Mouse (Mus musculus) heart, adult 2 months (tissue): Measurements from ENCODE around the gene Il17ra. TPM values are rescaled to one million over a fixed set of nuclear protein-coding genes. Genes with fewer than 3 reads are reported as not detected.

ENCODE experiments used
- DNase-seq, 2 experiments: peaks; one replicate each; pipeline ENCODE4 v3.0.0; 2021
- H3K27ac ChIP-seq: fragments of 200-600 bp; 2 replicates; pipeline ENCODE4 v1.8.1; 2022
- H3K27me3 ChIP-seq: fragments of 200-500 bp; 2 replicates; pipeline ENCODE4 v1.6.1; 2012; ENCODE audit warnings: mild to moderate bottlenecking, low read length, inconsistent platforms, mixed read lengths; ENCODE audit not compliant: control insufficient read depth, insufficient read depth
- H3K36me3 ChIP-seq: fragments of 200-500 bp; 2 replicates; pipeline ENCODE4 v1.6.1; 2012; ENCODE audit warnings: low read length, inconsistent platforms; ENCODE audit not compliant: control insufficient read depth, insufficient read depth
- H3K4me1 ChIP-seq: fragments of 200-500 bp; 2 replicates; pipeline ENCODE4 v1.6.1; 2011; ENCODE audit warnings: low read length; ENCODE audit not compliant: control insufficient read depth, insufficient read depth
- H3K4me3 ChIP-seq: fragments of 200-600 bp; 2 replicates; pipeline ENCODE4 v1.8.1; 2022
- H3K79me2 ChIP-seq: fragments of 200-500 bp; replicated peaks from 2 replicates; pipeline ENCODE4 v1.6.1; 2012; ENCODE audit warnings: mild to moderate bottlenecking, inconsistent platforms, low read length, moderate library complexity, mixed read lengths; ENCODE audit not compliant: control insufficient read depth, insufficient read depth
- H3K9ac ChIP-seq: fragments of 200-500 bp; 2 replicates; pipeline ENCODE4 v1.6.1; 2012; ENCODE audit warnings: low read depth, mild to moderate bottlenecking, control low read depth, inconsistent platforms, low read length, mixed read lengths
- CTCF ChIP-seq: fragments of 200-600 bp; IDR thresholded peaks from 2 replicates; pipeline ENCODE4 v1.8.1; 2022; ENCODE audit warnings: antibody characterized with exemption, mild to moderate bottlenecking, moderate library complexity
- EP300 ChIP-seq: fragments of 200-500 bp; IDR thresholded peaks from 2 replicates; pipeline ENCODE4 v1.6.1; 2011; ENCODE audit warnings: low read depth, low read length, control low read depth; ENCODE audit not compliant: insufficient read depth
- POLR2A ChIP-seq: fragments of 200-500 bp; IDR thresholded peaks from 2 replicates; pipeline ENCODE4 v1.6.1; 2011; ENCODE audit warnings: mild to moderate bottlenecking, low read depth, low read length, control low read depth; ENCODE audit not compliant: insufficient read depth
- WGBS: fragments of 180-500 bp; shearing (Covaris S2); methylation state at CpG from one replicate; pipeline ENCODE4 v1.1.7; 2018; 5-methylcytosine and 5-hydroxymethylcytosine counted together
- intact Hi-C: fragments of 180-260 bp; cut with DNase I; formaldehyde crosslinking; loops from one replicate; pipeline ENCODE4 v1.15.1; 2025
- polyA plus RNA-seq: library from polyadenylated mRNA; depleted of rRNA; stranded (reverse); fragments of >200 nt; gene quantifications from 2 replicates; pipeline ENCODE4 v1.2.3, GENCODE M21; 2012
- total RNA-seq, 2 experiments: library from RNA; stranded (reverse); gene quantifications; 2 replicates each; pipeline ENCODE4 v1.2.3; 2021

Gene Il17ra
- total and polyA plus RNA-seq, 3 experiments: 2.1 to 5.9 (median 2.4) TPM

DNA sequence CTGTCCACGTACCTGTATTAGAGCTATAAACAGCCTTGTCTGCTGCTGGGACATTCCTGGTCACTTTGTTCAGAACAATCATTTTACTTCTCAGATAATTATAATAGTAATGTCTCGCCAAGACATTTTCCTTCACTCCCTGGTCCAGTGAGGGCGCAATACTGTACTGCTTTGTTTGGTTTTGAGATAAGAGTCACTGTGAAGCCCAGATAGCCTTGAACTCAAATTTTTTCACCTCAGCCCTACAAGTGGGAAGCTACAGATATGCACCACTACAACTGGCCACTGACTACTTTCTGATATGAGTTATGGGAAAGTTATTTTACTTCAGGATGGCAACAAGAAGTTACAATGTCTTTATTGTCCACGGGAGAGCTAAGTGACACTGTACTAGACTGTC, 53.4 kb downstream of the Il17ra start:
- Histone ChIP-seq H3K4me3 (no peak overlapping the region), H3K4me1 (no peaks in the 10 kb centered on the region), H3K9ac (no peak overlapping the region), H3K27ac (no peak overlapping the region), H3K27me3 (no peaks in the 10 kb centered on the region), H3K36me3 (no peaks in the 10 kb centered on the region), H3K79me2 (no peaks in the 10 kb centered on the region)
- 66% methylated on average over 4 of the region's 4 CpGs for WGBS
- DNase-seq: no peak
- intact Hi-C loops: no loop called here
- no peak for TF ChIP-seq POLR2A
- TF ChIP-seq CTCF: no peak
- no peak for TF ChIP-seq EP300

DNA sequence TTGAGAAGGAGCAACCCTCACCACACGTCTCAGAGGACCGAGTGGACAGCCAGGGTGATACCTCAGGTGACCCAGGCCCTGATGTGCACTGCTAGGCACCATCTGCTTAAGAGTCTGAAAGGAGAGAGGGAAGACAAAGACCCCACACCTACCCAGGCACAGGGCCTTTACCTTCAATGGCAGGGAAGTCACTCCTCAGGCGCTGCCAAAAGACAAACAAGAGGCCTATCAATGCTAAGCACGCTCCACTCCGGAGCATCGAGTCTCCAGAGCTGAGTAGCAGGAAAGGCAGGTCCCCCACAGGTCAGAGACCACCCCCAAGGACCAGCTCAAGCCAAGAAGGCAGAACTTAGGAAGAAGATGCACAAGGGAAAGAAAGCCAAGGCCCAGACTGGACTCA, 53.8 kb downstream of the Il17ra start:
- Histone ChIP-seq H3K36me3 (no peaks in the 10 kb centered on the region), H3K27ac (no peak overlapping the region), H3K4me3 (no peak overlapping the region), H3K4me1 (no peaks in the 10 kb centered on the region), H3K79me2 (no peaks in the 10 kb centered on the region), H3K9ac (no peak overlapping the region), H3K27me3 (no peaks in the 10 kb centered on the region)
- intact Hi-C loops: no loop called here
- TF ChIP-seq POLR2A (no peak), EP300 (no peak), CTCF (no peak)
- 71% methylated on average over 6 of the region's 6 CpGs for WGBS
- DNase-seq: no peak

DNA sequence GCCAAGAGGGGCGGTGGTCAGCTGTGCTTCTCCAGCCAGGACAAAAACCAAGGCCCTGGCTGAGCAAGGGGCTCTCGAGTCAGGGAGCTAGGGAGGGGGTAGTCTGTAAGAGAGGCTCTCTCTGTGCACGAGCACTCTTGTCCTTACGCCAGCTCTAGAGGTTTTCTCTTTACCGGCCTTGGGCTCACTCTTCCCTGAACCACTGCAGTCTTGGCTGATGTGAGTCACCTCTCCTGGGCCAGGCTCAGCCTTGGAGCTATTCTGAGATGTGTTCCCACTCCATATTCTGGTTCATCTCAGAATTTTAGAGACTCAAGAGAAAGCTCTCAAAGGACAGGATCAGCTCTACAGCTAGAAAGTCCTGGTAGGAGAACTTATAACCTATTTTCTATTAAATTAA, 54.3 kb downstream of the Il17ra start:
- H3K27ac ChIP-seq: no peak overlapping the region
- H3K27me3 ChIP-seq: no peaks in the 10 kb centered on the region
- intact Hi-C loops: no loop called here
- no peak for TF ChIP-seq POLR2A
- no peak for TF ChIP-seq EP300
- TF ChIP-seq CTCF: no peak
- WGBS: 91% methylated on average over 5 of the region's 5 CpGs
- no peaks in the 10 kb centered on the region for H3K79me2 ChIP-seq
- H3K4me3 ChIP-seq: no peak overlapping the region
- H3K36me3 ChIP-seq: no peaks in the 10 kb centered on the region
- no peaks in the 10 kb centered on the region for H3K4me1 ChIP-seq
- DNase-seq: no peak
- H3K9ac ChIP-seq: no peak overlapping the region

DNA sequence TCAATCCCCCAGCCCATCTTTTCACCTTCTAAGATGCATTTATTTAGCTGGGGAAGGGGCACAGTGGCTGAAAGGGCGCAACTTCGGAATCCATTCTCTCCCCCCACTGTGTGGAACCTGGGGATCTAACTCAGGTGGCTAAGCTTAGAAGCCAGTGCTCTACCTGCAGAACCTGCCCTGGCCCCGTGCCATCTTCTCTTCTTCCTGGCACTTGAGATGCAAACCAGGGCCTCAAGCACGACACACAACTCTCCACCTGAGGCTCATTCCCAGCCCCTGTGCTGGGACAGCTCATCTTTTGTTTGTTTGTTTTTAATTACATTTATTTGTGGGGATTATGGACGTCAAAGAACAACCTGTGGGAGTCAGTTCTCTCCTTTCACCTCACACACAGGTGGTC, 56.6 kb downstream of the Il17ra start:
- H3K27ac ChIP-seq: no peak overlapping the region
- H3K79me2 ChIP-seq: no peaks in the 10 kb centered on the region
- TF ChIP-seq CTCF (no peak), POLR2A (no peak), EP300 (no peak)
- H3K9ac ChIP-seq: no peak overlapping the region
- H3K27me3 ChIP-seq: no peaks in the 10 kb centered on the region
- H3K36me3 ChIP-seq: no peaks in the 10 kb centered on the region
- intact Hi-C loops: no loop called here
- no peak for DNase-seq
- no peaks in the 10 kb centered on the region for H3K4me1 ChIP-seq
- WGBS: 90% methylated on average over 5 of the region's 5 CpGs
- no peak overlapping the region for H3K4me3 ChIP-seq

DNA sequence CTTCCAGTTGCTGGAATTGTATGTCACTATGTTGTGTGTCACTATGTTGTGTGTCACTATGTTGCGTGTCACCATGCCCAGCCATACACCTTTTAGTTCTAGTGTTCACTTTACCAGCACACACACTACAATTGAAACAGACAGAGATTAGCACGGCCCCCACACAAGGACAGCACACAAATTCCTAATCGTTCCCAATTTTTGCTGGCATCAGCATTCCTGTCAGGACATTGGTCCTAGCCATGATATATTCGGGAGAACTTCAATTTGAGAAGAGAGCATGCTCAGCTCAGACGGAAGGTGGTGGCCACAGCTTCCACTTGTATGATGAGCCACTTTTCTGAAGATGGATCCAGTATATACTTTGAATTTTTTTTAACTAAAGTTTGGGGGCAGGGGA, 61.7 kb downstream of the Il17ra start:
- DNase-seq: no peak
- peaks cover 4% of the 10 kb centered on the region; the same call in 1 of the 2 replicates for H3K79me2 ChIP-seq
- no peak for TF ChIP-seq POLR2A
- no peak for TF ChIP-seq EP300
- no peak for TF ChIP-seq CTCF
- H3K4me3 ChIP-seq: no peak overlapping the region
- intact Hi-C loops: no loop called here
- no peak overlapping the region for H3K9ac ChIP-seq
- H3K4me1 ChIP-seq: peaks cover 2% of the 10 kb centered on the region; the same call in 1 of the 2 replicates
- H3K27me3 ChIP-seq: no peaks in the 10 kb centered on the region
- WGBS: 93% methylated on average over 5 of the region's 5 CpGs
- no peak overlapping the region for H3K27ac ChIP-seq
- no peaks in the 10 kb centered on the region for H3K36me3 ChIP-seq

DNA sequence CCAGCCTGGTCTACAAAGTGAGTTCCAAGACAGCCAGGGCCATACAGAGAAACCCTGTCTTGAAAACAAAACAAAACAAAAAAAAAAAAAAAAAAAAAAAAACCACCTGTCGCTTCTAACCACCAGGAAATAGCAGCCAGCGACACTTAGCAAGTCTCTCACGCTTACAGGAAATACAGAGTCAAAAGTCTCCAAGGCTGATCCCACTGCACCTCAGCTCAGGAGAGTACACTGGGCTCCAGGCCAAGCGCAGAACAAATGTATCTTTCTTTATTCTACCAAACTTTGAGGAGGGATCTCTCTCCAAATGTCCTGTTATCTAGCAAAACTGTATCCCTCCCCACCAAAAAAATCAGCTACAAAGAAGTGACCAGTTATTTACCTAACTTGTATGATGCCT, 66.1 kb downstream of the Il17ra start:
- no peak overlapping the region for H3K27ac ChIP-seq

More for the DNA sequence above, 66.1 kb downstream of the Il17ra start:
- WGBS: 56% methylated on average over 4 of the region's 4 CpGs
- Histone ChIP-seq H3K9ac (no peak overlapping the region), H3K27me3 (no peaks in the 10 kb centered on the region), H3K79me2 (peaks cover 7% of the 10 kb centered on the region), H3K36me3 (no peaks in the 10 kb centered on the region; the same call in 1 of the 2 replicates), H3K4me3 (no peak overlapping the region), H3K4me1 (peaks cover 6% of the 10 kb centered on the region)
- DNase-seq: no peak
- intact Hi-C loops: no loop called here
- TF ChIP-seq POLR2A: no peak
- no peak for TF ChIP-seq EP300
- no peak for TF ChIP-seq CTCF
